Mouse (Mus musculus) embryo, embryonic 11.5 days (tissue): ENCODE measurements around the gene Tdpoz1.
"Not testable (repeated sequence)": the region's sequence is repeated elsewhere in the genome, so short reads cannot be mapped to it uniquely, and the experiment has no call there.

Experiments
- DNase-seq: peaks from one replicate; pipeline ENCODE4 v3.0.0-alpha.2; 2012; ENCODE audit warnings: low read depth, low spot score

Tdpoz1 gene

DNA sequence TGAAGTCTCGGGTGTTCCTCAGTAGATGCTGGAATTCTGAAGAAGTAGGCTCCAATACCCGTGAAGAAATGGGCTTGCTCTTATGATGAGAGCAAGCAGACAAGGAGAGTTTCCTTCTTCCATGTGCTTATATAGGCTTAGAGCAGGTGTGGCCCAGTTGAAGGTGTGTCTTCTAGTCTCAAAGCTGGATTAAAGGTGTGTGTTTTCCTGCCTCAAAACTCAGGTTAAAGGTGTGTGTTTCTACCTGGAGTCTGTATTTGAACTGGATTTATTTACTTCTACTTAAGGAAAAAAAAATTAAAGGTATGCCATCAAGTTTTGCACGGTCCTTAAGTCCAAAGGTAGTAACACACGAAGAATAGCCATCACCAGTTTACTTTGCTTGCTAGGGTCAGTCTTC lies at the start of gene Tdpoz1:
Tdpoz1 (minus strand) TSS at position 101 of the 400 bp plus-strand sequence.
- DNase-seq, result not testable (repeated sequence)

- not testable (repeated sequence) for DNase-seq
Measured at GRCm38 (mm10) chr3:93708969-93709637, 33.0 kb upstream of the Tdpoz1 start.

- not testable (repeated sequence) for DNase-seq
Measured at GRCm38 (mm10) chr3:93692970-93693369, 16.9 kb upstream of the Tdpoz1 start, which contains the start of gene Gm37596. Gene Gm37596, minus strand, starts transcription at chr3:93693070.

DNA sequence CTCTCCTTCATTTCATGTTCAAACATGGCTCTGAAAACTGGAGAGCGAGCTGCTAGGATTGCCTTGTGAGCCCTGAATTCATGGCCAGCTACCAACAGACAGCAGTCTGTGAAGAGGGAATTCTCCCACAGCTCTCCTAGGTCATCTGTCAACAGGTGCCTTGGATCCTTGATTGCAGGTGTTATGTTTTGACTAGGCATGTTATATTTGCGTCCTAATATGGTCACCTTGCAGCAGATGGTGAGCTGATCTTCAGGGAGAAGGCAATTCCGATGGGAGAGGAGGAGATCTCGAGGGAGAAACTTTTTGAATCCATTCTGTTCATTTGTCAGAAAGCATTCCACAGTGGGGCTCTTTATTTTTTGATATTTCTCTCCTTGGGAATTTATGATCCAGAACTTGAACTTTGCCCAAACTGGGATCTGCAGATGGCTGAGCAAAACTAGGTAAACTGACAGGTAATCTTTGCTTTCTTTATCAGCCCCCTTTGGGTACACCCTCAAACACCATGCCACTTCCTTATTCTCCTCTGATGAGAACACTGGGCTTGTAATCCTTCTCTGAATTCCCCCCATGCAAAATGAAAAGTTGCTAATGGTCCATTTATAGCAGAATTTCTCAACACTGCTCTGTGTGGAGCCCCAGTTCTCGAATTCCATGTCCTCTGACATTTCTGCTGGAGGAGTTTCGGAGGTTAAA lies 5.2 kb downstream of the Tdpoz1 start:
- not testable (repeated sequence) for DNase-seq

DNA sequence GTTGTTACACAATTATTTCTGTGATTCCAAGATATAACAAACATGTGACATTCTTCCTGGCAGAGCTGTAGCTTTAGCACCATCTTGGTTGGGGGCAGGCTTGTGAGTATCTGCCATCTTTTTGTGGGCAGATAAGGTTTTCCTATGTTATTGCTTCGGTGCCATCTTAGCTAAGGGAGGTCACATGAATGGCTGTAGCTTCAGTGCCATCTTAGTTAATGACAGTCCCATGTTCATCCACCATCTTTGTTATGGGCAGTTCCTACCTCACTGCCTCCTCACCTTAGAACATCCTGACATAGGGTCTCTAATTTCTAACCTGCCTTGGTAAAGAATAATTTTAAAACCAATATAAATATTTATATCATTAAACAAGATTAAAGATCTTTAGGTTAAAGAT lies 21.9 kb downstream of the Tdpoz1 start:
- DNase-seq, result no peak

DNA sequence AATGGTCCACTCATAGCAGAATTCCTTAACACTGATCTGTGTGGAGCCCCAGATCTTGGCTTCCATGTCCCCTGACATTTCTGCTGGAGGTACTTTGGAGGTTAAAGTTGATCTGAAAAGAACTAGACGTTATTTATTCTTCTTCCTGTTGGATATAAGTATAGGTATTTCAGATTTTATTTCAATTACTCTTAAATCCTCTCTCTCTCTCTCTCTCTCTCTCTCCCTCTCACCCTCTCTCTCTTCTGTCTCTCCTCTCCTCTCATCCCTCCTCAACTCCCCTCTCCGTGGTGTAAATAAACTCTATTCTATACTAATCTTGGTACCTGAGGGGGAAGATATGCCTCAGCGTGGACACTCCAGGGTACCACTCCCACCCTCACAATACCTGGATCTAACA lies 23.5 kb downstream of the Tdpoz1 start, which contains the start of gene Tdpoz2:
Tdpoz2 (minus strand) TSS at position 101 of the 400 bp plus-strand sequence.
- no peak for DNase-seq

DNA sequence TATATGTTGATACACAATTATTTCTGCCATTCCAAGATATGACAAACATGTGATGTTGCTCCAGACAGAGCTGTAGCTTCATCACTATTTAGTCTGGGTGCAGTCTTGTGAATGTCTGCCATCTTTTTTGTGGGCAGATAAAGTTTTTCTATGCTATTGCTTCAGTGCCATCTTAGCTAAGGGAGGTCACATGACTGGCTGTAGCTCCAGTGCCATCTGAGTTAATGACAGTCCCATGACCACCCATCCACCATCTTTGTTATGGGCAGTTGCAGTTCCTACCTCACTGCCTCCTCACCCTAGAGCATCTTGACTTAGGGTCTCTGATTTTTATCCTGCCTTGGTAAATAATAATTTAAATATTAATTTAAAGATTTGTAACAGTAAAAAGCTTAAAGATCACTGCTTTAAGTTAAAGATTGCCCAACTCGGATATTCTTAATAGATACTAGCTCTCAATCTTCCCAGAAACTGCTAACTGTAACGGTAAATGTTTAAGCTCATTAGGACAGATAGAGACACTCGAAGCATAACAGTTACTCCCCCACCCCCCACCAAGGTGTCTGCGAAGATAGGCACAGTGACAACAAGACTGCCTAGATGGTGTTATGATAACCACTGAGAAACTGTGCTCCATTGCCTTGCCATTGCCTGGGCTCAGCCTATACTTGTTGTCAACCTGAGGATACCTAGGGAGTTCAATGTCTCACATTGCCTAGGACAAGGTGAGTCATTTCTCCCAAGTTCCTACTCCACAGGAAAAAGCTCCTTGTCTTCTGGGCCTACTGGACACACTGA lies 45.0 kb downstream of the Tdpoz1 start:
- not testable (repeated sequence) for DNase-seq
